Mouse (Mus musculus): Measurements from ENCODE around the gene Acot6. TPM values are rescaled to one million over a fixed set of nuclear protein-coding genes. Genes with fewer than 3 reads are reported as not detected.
A peak's percentile ranks its signal among the peaks of the same experiment; 100 is the strongest.

The Acot6 gene
- polyA plus RNA-seq, 1 experiment: not detected

- no peak for TF ChIP-seq GATA1 (IDR thresholded peaks at IDR 0.05; ENCODE audit: low read length)
These were observed 40.8 kb downstream of the Acot6 start for GRCm38 (mm10) chr12:84141271-84141670.

GRCm38 (mm10) chr12:84142281-84143050, 42.0 kb downstream of the Acot6 start:
- no peak for TF ChIP-seq GATA1 (IDR thresholded peaks at IDR 0.05; ENCODE audit: low read length)

- TF ChIP-seq GATA1 (IDR thresholded peaks at IDR 0.05; ENCODE audit: low read length): no peak
These were observed 47.6 kb downstream of the Acot6 start, which contains the start of gene Pnma1 for GRCm38 (mm10) chr12:84147954-84148621. Gene Pnma1, minus strand, starts transcription at chr12:84148489.

- TF ChIP-seq GATA1 (IDR thresholded peaks at IDR 0.05; ENCODE audit: low read length): no peak
These were observed 48.2 kb downstream of the Acot6 start for GRCm38 (mm10) chr12:84148622-84149012.

- no peak for TF ChIP-seq GATA1 (IDR thresholded peaks at IDR 0.05; ENCODE audit: low read length)
These were observed 49.5 kb downstream of the Acot6 start for GRCm38 (mm10) chr12:84149971-84150370.

- TF ChIP-seq GATA1 (IDR thresholded peaks at IDR 0.05; ENCODE audit: low read length): peak; percentile 27
These were observed 50.5 kb downstream of the Acot6 start for GRCm38 (mm10) chr12:84150976-84151375.

GRCm38 (mm10) chr12:84151911-84152310, 51.5 kb downstream of the Acot6 start:
- no peak for TF ChIP-seq GATA1 (IDR thresholded peaks at IDR 0.05; ENCODE audit: low read length)

GRCm38 (mm10) chr12:84152352-84153190, 52.1 kb downstream of the Acot6 start:
- no peak for TF ChIP-seq GATA1 (IDR thresholded peaks at IDR 0.05; ENCODE audit: low read length)

GRCm38 (mm10) chr12:84153414-84153813, 53.0 kb downstream of the Acot6 start:
- TF ChIP-seq GATA1 (IDR thresholded peaks at IDR 0.05; ENCODE audit: low read length): no peak

- TF ChIP-seq GATA1 (IDR thresholded peaks at IDR 0.05; ENCODE audit: low read length): no peak
These were observed 54.5 kb downstream of the Acot6 start for GRCm38 (mm10) chr12:84154786-84155522.

- no peak for TF ChIP-seq GATA1 (IDR thresholded peaks at IDR 0.05; ENCODE audit: low read length)
These were observed 55.0 kb downstream of the Acot6 start for GRCm38 (mm10) chr12:84155523-84155871.

- TF ChIP-seq GATA1 (IDR thresholded peaks at IDR 0.05; ENCODE audit: low read length): no peak
These were observed 55.8 kb downstream of the Acot6 start for GRCm38 (mm10) chr12:84156210-84156609.

- TF ChIP-seq GATA1 (IDR thresholded peaks at IDR 0.05; ENCODE audit: low read length): no peak
These were observed 57.7 kb downstream of the Acot6 start for GRCm38 (mm10) chr12:84158156-84158555.

- TF ChIP-seq GATA1 (IDR thresholded peaks at IDR 0.05; ENCODE audit: low read length): no peak
These were observed 60.0 kb downstream of the Acot6 start for GRCm38 (mm10) chr12:84160491-84160890.

Other genes starting within 250 kb of the Acot6 start
- gene Numb, start 178.7 kb upstream of the Acot6 start, polyA plus RNA-seq (2012): 24.1 and 25.9 TPM in 2 replicates
- gene Riox1, start 150.0 kb upstream of the Acot6 start, polyA plus RNA-seq (2012): 89.8 and 95.7 TPM in 2 replicates
- not detected in 2 replicates for gene Heatr4, start 115.8 kb upstream of the Acot6 start, polyA plus RNA-seq (2012)
- gene Acot2, start 112.8 kb upstream of the Acot6 start, polyA plus RNA-seq (2012): not detected in 2 replicates
- gene Acot1, start 91.2 kb upstream of the Acot6 start, polyA plus RNA-seq (2012): not detected in 2 replicates
- not detected in 2 replicates for gene Acot4, start 62.3 kb upstream of the Acot6 start, polyA plus RNA-seq (2012)
- not detected in 2 replicates for gene Gm49366, start 61.7 kb upstream of the Acot6 start, polyA plus RNA-seq (2012)
- gene Acot3, start 48.5 kb upstream of the Acot6 start, polyA plus RNA-seq (2012): not detected in 2 replicates
- not detected in 2 replicates for gene Acot5, start 31.3 kb upstream of the Acot6 start, polyA plus RNA-seq (2012)
- not detected in 2 replicates for gene Dnal1, start 13.7 kb downstream of the Acot6 start, polyA plus RNA-seq (2012)
- gene Pnma1, start 47.8 kb downstream of the Acot6 start, polyA plus RNA-seq (2012): 0.11 and 0.14 TPM in 2 replicates
- 101 and 107 TPM in 2 replicates for gene Elmsan1, start 118.2 kb downstream of the Acot6 start, polyA plus RNA-seq (2012)
- 5.6 and 6.2 TPM in 2 replicates for gene Ptgr2, start 184.6 kb downstream of the Acot6 start, polyA plus RNA-seq (2012)
- 1.5 and 1.8 TPM in 2 replicates for gene Zfp410, start 216.2 kb downstream of the Acot6 start, polyA plus RNA-seq (2012)

All from G1E-ER4 (cell line).